Comparison of ENCODE assay signal across 8 mouse cellular contexts in the genomic region with DNA sequence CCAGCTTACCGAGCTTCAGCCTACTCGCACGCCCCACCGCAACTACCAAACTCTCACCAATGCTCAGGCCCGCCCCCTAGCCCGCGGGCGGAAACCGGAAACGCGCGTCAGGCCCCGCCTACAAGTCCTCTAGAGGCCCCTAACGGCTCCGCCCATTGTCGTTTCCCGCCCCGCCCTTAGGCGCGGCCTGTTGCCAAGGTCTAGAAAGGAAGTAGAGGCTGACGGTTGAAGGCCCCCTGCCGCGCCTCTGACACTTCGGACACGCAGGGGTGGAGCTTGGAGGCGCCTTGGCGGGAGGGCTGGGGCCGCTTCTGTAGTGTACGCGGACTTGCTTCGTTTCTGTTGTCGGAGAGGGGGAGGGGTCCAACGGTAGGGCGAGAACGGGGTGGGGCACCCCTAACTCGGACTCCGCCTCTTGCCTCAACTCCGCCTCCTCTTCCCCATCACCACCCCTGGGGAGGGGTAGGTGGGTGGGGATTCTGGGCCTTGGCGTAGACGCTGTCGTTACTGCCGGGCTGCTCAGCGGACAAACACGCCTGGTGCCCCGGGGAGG. TPM values are rescaled to one million over a fixed set of nuclear protein-coding genes. Genes with fewer than 3 reads are reported as not detected.
DNase-seq lines count a peak whose midpoint lies in the region; ATAC-seq lines count a peak whose summit lies in the region.

TSS of gene Bcap31 (minus strand) at position 67 of the 553 bp plus-strand sequence.
TSS of gene Abcd1 (plus strand) at position 489 of the 553 bp plus-strand sequence.

- intact Hi-C loops in gastrocnemius, postnatal 14 days (cut with DNase I; ENCODE audit: low total_unique reads), result no loop called here
- intact Hi-C loops in left cerebral cortex, postnatal 10 days (cut with DNase I), result no loop called here

- peak; percentile 88 for ATAC-seq in inflammation-experienced regulatory T-cells, adult 6 months
- peak; percentile 83 for ATAC-seq in megakaryocyte-erythroid progenitor cell, adult 5-6 weeks (replicated peaks; ENCODE audit: low FRiP score, low TSS enrichment, poor library complexity, severe bottlenecking)

- DNase-seq in adipocyte (ENCODE audit: low spot score), result peak; percentile 97
- DNase-seq in embryo, embryonic 10 days (ENCODE audit: low spot score), result peak; percentile 94
- peak; percentile 92 for DNase-seq in gastrocnemius, postnatal 14 days
- DNase-seq in left cerebral cortex, postnatal 10 days (ENCODE audit: extremely low spot score in 1 of 2, low spot score in 2 of 2), result peak; percentile 81 to 96
- DNase-seq in right cerebral cortex, postnatal 25 days, result peak; percentile 87
- peak; percentile 91 to 92 for DNase-seq in urinary bladder, postnatal 4 days (ENCODE audit: low spot score in 2 of 2)

RNA-seq across cellular contexts. Expression of gene Bcap31, which starts in this region (rescaled TPM):
- total RNA-seq in gastrocnemius, postnatal 14 days (2021), result 10 to 100 TPM; 60.5 to 68.8 TPM
- polyA plus RNA-seq in inflammation-experienced regulatory T-cells, adult 6 months (2017; shearing (Covaris generic)), result 100 to 1,000 TPM; 275 to 325 (median 313) TPM
- 10 to 100 TPM; 71.6 to 77.0 TPM for total RNA-seq in left cerebral cortex, postnatal 10 days (2021)
- total RNA-seq in megakaryocyte-erythroid progenitor cell, adult 5-6 weeks (2014; fragmentation: Nextera tagmentation), result 117 and 129 TPM in 2 replicates
- 177 and 215 TPM in 2 replicates for total RNA-seq in megakaryocyte-erythroid progenitor cell, adult 5-6 weeks (2017)

RNA-seq across cellular contexts. Expression of gene Abcd1, which starts in this region (rescaled TPM):
- 10 to 100 TPM; 22.2 to 22.9 TPM for total RNA-seq in gastrocnemius, postnatal 14 days (2021)
- polyA plus RNA-seq in inflammation-experienced regulatory T-cells, adult 6 months (2017; shearing (Covaris generic)), result 10 to 100 TPM; 22.9 to 35.1 (median 34.0) TPM
- 10 to 100 TPM; 15.0 to 16.2 TPM for total RNA-seq in left cerebral cortex, postnatal 10 days (2021)
- 8.9 and 12.1 TPM in 2 replicates for total RNA-seq in megakaryocyte-erythroid progenitor cell, adult 5-6 weeks (2014; fragmentation: Nextera tagmentation)
- 3.5 and 6.4 TPM in 2 replicates for total RNA-seq in megakaryocyte-erythroid progenitor cell, adult 5-6 weeks (2017)

Comparison
In these comparisons a context has a peak if more than half of its experiments do, and no peak if none do; other contexts are left out.
1. Peak in every context shown above with its lines: DNase-seq and ATAC-seq.